Mouse (Mus musculus): ENCODE measurements around the gene Bola2. TPM values are rescaled to one million over a fixed set of nuclear protein-coding genes. Genes with fewer than 3 reads are reported as not detected.

The Bola2 gene
- polyA plus RNA-seq, 2 experiments: 50.4 to 122 TPM

GRCm38 (mm10) chr7:126667495-126668090 is 27.6 kb upstream of the Bola2 start:
- Histone ChIP-seq H3K27ac (replicated peaks; ENCODE audit: low read depth, low read length) (no peak overlapping the region), H3K36me3 (ENCODE audit: control insufficient read depth, insufficient read depth, low read length) (peaks cover 43% of the 10 kb centered on the region), H3K27me3 (ENCODE audit: control insufficient read depth, insufficient read depth, low read length) (no peaks in the 10 kb centered on the region), H3K9me3 (ENCODE audit: control insufficient read depth, low read length) (no peaks in the 10 kb centered on the region), H3K4me2 (replicated peaks; ENCODE audit: low read depth, low read length, severe bottlenecking) (no peak overlapping the region), H3K4me1 (ENCODE audit: control insufficient read depth, insufficient read depth, low read length) (no peaks in the 10 kb centered on the region), H3K4me3 (replicated peaks; ENCODE audit: low read length) (no peak overlapping the region), H3K9ac (ENCODE audit: low read depth, low read length, severe bottlenecking) (no peak overlapping the region)
- TF ChIP-seq POLR2A (IDR thresholded peaks at IDR 0.05; ENCODE audit: borderline replicate concordance, extremely low read depth, insufficient read depth, insufficient read length): no peak
- no peak for DNase-seq (ENCODE audit: low spot score)
- whole genome bisulfite sequencing: 82% methylated on average over 9 of the region's 9 CpGs
- no peak for ATAC-seq (ENCODE audit: low FRiP score, low read depth)

GRCm38 (mm10) chr7:126668452-126668851 is 26.7 kb upstream of the Bola2 start:
- no peak overlapping the region for H3K4me2 ChIP-seq (replicated peaks; ENCODE audit: low read depth, low read length, severe bottlenecking)
- DNase-seq (ENCODE audit: low spot score): no peak
- H3K36me3 ChIP-seq (ENCODE audit: control insufficient read depth, insufficient read depth, low read length): peaks cover 36% of the 10 kb centered on the region
- 65% methylated on average over 5 of the region's 5 CpGs for WGBS
- no peaks in the 10 kb centered on the region for H3K27me3 ChIP-seq (ENCODE audit: control insufficient read depth, insufficient read depth, low read length)
- no peaks in the 10 kb centered on the region for H3K9me3 ChIP-seq (ENCODE audit: control insufficient read depth, low read length)
- H3K4me3 ChIP-seq (replicated peaks; ENCODE audit: low read length): no peak overlapping the region
- no peak overlapping the region; the same call in 1 of the 2 replicates for H3K27ac ChIP-seq (replicated peaks; ENCODE audit: low read depth, low read length)
- ATAC-seq (ENCODE audit: low FRiP score, low read depth): no peak
- no peaks in the 10 kb centered on the region for H3K4me1 ChIP-seq (ENCODE audit: control insufficient read depth, insufficient read depth, low read length)
- no peak for TF ChIP-seq POLR2A (IDR thresholded peaks at IDR 0.05; ENCODE audit: borderline replicate concordance, extremely low read depth, insufficient read depth, insufficient read length)
- no peak overlapping the region for H3K9ac ChIP-seq (ENCODE audit: low read depth, low read length, severe bottlenecking)

GRCm38 (mm10) chr7:126670152-126670551 is 25.0 kb upstream of the Bola2 start:
- no peak for DNase-seq (ENCODE audit: low spot score)
- Histone ChIP-seq H3K27ac (replicated peaks; ENCODE audit: low read depth, low read length) (no peak overlapping the region), H3K4me1 (ENCODE audit: control insufficient read depth, insufficient read depth, low read length) (no peaks in the 10 kb centered on the region), H3K27me3 (ENCODE audit: control insufficient read depth, insufficient read depth, low read length) (no peaks in the 10 kb centered on the region), H3K4me3 (replicated peaks; ENCODE audit: low read length) (no peak overlapping the region), H3K4me2 (replicated peaks; ENCODE audit: low read depth, low read length, severe bottlenecking) (no peak overlapping the region), H3K9ac (ENCODE audit: low read depth, low read length, severe bottlenecking) (no peak overlapping the region), H3K36me3 (ENCODE audit: control insufficient read depth, insufficient read depth, low read length) (peaks cover 27% of the 10 kb centered on the region), H3K9me3 (ENCODE audit: control insufficient read depth, low read length) (no peaks in the 10 kb centered on the region)
- WGBS: 86% methylated on average over 3 of the region's 3 CpGs
- TF ChIP-seq POLR2A (IDR thresholded peaks at IDR 0.05; ENCODE audit: borderline replicate concordance, extremely low read depth, insufficient read depth, insufficient read length): no peak
- no peak for ATAC-seq (ENCODE audit: low FRiP score, low read depth)

- peaks cover 26% of the 10 kb centered on the region for H3K36me3 ChIP-seq (ENCODE audit: control insufficient read depth, insufficient read depth, low read length)
- H3K27me3 ChIP-seq (ENCODE audit: control insufficient read depth, insufficient read depth, low read length): no peaks in the 10 kb centered on the region
- H3K4me1 ChIP-seq (ENCODE audit: control insufficient read depth, insufficient read depth, low read length): no peaks in the 10 kb centered on the region
- 92% methylated on average over 9 of the region's 9 CpGs for whole genome bisulfite sequencing
- TF ChIP-seq POLR2A (IDR thresholded peaks at IDR 0.05; ENCODE audit: borderline replicate concordance, extremely low read depth, insufficient read depth, insufficient read length): no peak
- DNase-seq (ENCODE audit: low spot score) (no peak), ATAC-seq (ENCODE audit: low FRiP score, low read depth) (no peak)
- H3K4me3 ChIP-seq (replicated peaks; ENCODE audit: low read length): no peak overlapping the region
- H3K4me2 ChIP-seq (replicated peaks; ENCODE audit: low read depth, low read length, severe bottlenecking): no peak overlapping the region
- no peaks in the 10 kb centered on the region for H3K9me3 ChIP-seq (ENCODE audit: control insufficient read depth, low read length)
- H3K9ac ChIP-seq (ENCODE audit: low read depth, low read length, severe bottlenecking): no peak overlapping the region
- H3K27ac ChIP-seq (replicated peaks; ENCODE audit: low read depth, low read length): no peak overlapping the region
Observed at GRCm38 (mm10) chr7:126672111-126672510, 23.1 kb upstream of the Bola2 start.

GRCm38 (mm10) chr7:126675104-126675503 is 20.1 kb upstream of the Bola2 start:
- DNase-seq (ENCODE audit: low spot score) (no peak), ATAC-seq (ENCODE audit: low FRiP score, low read depth) (no peak)
- Histone ChIP-seq H3K36me3 (ENCODE audit: control insufficient read depth, insufficient read depth, low read length) (peaks cover 23% of the 10 kb centered on the region), H3K4me3 (replicated peaks; ENCODE audit: low read length) (no peak overlapping the region), H3K27ac (replicated peaks; ENCODE audit: low read depth, low read length) (no peak overlapping the region), H3K4me2 (replicated peaks; ENCODE audit: low read depth, low read length, severe bottlenecking) (no peak overlapping the region), H3K27me3 (ENCODE audit: control insufficient read depth, insufficient read depth, low read length) (no peaks in the 10 kb centered on the region), H3K9me3 (ENCODE audit: control insufficient read depth, low read length) (no peaks in the 10 kb centered on the region), H3K9ac (ENCODE audit: low read depth, low read length, severe bottlenecking) (no peak overlapping the region), H3K4me1 (ENCODE audit: control insufficient read depth, insufficient read depth, low read length) (no peaks in the 10 kb centered on the region)
- TF ChIP-seq POLR2A (IDR thresholded peaks at IDR 0.05; ENCODE audit: borderline replicate concordance, extremely low read depth, insufficient read depth, insufficient read length): no peak
- WGBS: 96% methylated on average over 8 of the region's 8 CpGs

Measured in limb, embryonic 14.5 days (tissue).